Mouse (Mus musculus) retina, adult 2 months (tissue): ENCODE measurements around the gene Apopt1.
A peak's percentile ranks its signal among the peaks of the same experiment; 100 is the strongest.

Experiments
- DNase-seq: peaks from one replicate; pipeline ENCODE4 v3.0.0-alpha.2; 2012; ENCODE audit warnings: low read depth, low spot score

Apopt1 gene

GRCm38 (mm10) chr12:111743981-111744423, 30.9 kb downstream of the Apopt1 start:
- no peak for DNase-seq

GRCm38 (mm10) chr12:111745274-111745673, 32.2 kb downstream of the Apopt1 start:
- no peak for DNase-seq

- DNase-seq = no peak
These were observed 33.0 kb downstream of the Apopt1 start for GRCm38 (mm10) chr12:111746091-111746490.

- DNase-seq = no peak
These were observed 34.4 kb downstream of the Apopt1 start for GRCm38 (mm10) chr12:111747421-111747820.

- DNase-seq = no peak
These were observed 37.7 kb downstream of the Apopt1 start for GRCm38 (mm10) chr12:111750739-111751138.

GRCm38 (mm10) chr12:111752491-111752890, 39.4 kb downstream of the Apopt1 start:
- no peak for DNase-seq

GRCm38 (mm10) chr12:111753347-111753746, 40.3 kb downstream of the Apopt1 start:
- no peak for DNase-seq

- no peak for DNase-seq
These were observed 41.6 kb downstream of the Apopt1 start for GRCm38 (mm10) chr12:111754710-111755109.

GRCm38 (mm10) chr12:111755231-111755630, 42.2 kb downstream of the Apopt1 start:
- no peak for DNase-seq

GRCm38 (mm10) chr12:111756082-111756697, 43.1 kb downstream of the Apopt1 start:
- DNase-seq = no peak

- DNase-seq = no peak
These were observed 43.6 kb downstream of the Apopt1 start for GRCm38 (mm10) chr12:111756698-111757082.

- DNase-seq = no peak
These were observed 44.7 kb downstream of the Apopt1 start for GRCm38 (mm10) chr12:111757561-111758325.

- DNase-seq = peak; percentile 42
These were observed 45.5 kb downstream of the Apopt1 start, which contains the start of gene Klc1 for GRCm38 (mm10) chr12:111758381-111759175. Gene Klc1, plus strand, starts transcription at chr12:111758849.

GRCm38 (mm10) chr12:111759176-111760061, 46.4 kb downstream of the Apopt1 start:
- no peak for DNase-seq

- DNase-seq = no peak
These were observed 47.3 kb downstream of the Apopt1 start for GRCm38 (mm10) chr12:111760306-111760908.

GRCm38 (mm10) chr12:111762620-111763280, 49.7 kb downstream of the Apopt1 start:
- no peak for DNase-seq

- no peak for DNase-seq
These were observed 53.5 kb downstream of the Apopt1 start for GRCm38 (mm10) chr12:111766313-111767236.

GRCm38 (mm10) chr12:111768322-111768928, 55.4 kb downstream of the Apopt1 start:
- DNase-seq = no peak

GRCm38 (mm10) chr12:111769306-111769705, 56.2 kb downstream of the Apopt1 start:
- no peak for DNase-seq
